Mouse (Mus musculus): ENCODE data around the gene Qrich2.

The Qrich2 gene

GRCm38 (mm10) chr11:116466141-116466540 lies at the start of gene Qrich2:
Gene Qrich2 (minus strand): TSS chr11:116466241.
- no peak for DNase-seq (ENCODE audit: low read depth, low spot score)
- no peaks in the 10 kb centered on the region for H3K27me3 ChIP-seq (ENCODE audit: control insufficient read depth, insufficient read depth, low read length, poor library complexity, severe bottlenecking)
- no peaks in the 10 kb centered on the region for H3K36me3 ChIP-seq (ENCODE audit: control insufficient read depth, insufficient read depth, low read length, poor library complexity, severe bottlenecking)

GRCm38 (mm10) chr11:116515330-116516020 lies 49.4 kb upstream of the Qrich2 start:
- Histone ChIP-seq H3K36me3 (ENCODE audit: control insufficient read depth, insufficient read depth, low read length, poor library complexity, severe bottlenecking) (no peaks in the 10 kb centered on the region), H3K27me3 (ENCODE audit: control insufficient read depth, insufficient read depth, low read length, poor library complexity, severe bottlenecking) (no peaks in the 10 kb centered on the region)
- DNase-seq (ENCODE audit: low read depth, low spot score), result no peak

GRCm38 (mm10) chr11:116513531-116514038 lies 47.5 kb upstream of the Qrich2 start:
- no peaks in the 10 kb centered on the region for H3K36me3 ChIP-seq (ENCODE audit: control insufficient read depth, insufficient read depth, low read length, poor library complexity, severe bottlenecking)
- H3K27me3 ChIP-seq (ENCODE audit: control insufficient read depth, insufficient read depth, low read length, poor library complexity, severe bottlenecking), result no peaks in the 10 kb centered on the region
- no peak for DNase-seq (ENCODE audit: low read depth, low spot score)

GRCm38 (mm10) chr11:116512987-116513386 lies 46.9 kb upstream of the Qrich2 start:
- no peaks in the 10 kb centered on the region for H3K27me3 ChIP-seq (ENCODE audit: control insufficient read depth, insufficient read depth, low read length, poor library complexity, severe bottlenecking)
- no peaks in the 10 kb centered on the region for H3K36me3 ChIP-seq (ENCODE audit: control insufficient read depth, insufficient read depth, low read length, poor library complexity, severe bottlenecking)
- DNase-seq (ENCODE audit: low read depth, low spot score), result no peak

DNA sequence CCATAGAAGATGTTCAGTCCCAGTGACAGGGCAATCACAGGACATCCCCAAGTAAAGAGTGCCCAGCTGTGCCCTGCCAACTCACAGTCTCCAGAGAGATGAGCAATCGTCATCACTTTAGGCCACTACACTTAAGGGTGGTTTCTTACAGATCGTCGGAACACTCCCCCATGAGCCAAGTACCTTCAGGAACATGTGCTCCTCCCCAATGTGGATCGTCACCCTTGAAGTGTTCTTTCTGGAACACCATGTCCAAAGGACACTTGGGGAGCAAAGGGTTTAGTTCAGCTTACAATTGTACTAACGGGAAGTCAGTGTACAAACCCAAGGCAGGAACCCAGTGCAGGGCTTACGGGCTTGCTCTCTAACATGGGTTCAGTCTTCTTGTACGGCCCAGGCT lies 46.1 kb upstream of the Qrich2 start:
- no peak for DNase-seq (ENCODE audit: low read depth, low spot score)
- no peaks in the 10 kb centered on the region for H3K27me3 ChIP-seq (ENCODE audit: control insufficient read depth, insufficient read depth, low read length, poor library complexity, severe bottlenecking)
- no peaks in the 10 kb centered on the region for H3K36me3 ChIP-seq (ENCODE audit: control insufficient read depth, insufficient read depth, low read length, poor library complexity, severe bottlenecking)

- H3K36me3 ChIP-seq (ENCODE audit: control insufficient read depth, insufficient read depth, low read length, poor library complexity, severe bottlenecking), result no peaks in the 10 kb centered on the region
- DNase-seq (ENCODE audit: low read depth, low spot score), result no peak
- no peaks in the 10 kb centered on the region for H3K27me3 ChIP-seq (ENCODE audit: control insufficient read depth, insufficient read depth, low read length, poor library complexity, severe bottlenecking)
Measured at GRCm38 (mm10) chr11:116511301-116511868, 45.3 kb upstream of the Qrich2 start.

DNA sequence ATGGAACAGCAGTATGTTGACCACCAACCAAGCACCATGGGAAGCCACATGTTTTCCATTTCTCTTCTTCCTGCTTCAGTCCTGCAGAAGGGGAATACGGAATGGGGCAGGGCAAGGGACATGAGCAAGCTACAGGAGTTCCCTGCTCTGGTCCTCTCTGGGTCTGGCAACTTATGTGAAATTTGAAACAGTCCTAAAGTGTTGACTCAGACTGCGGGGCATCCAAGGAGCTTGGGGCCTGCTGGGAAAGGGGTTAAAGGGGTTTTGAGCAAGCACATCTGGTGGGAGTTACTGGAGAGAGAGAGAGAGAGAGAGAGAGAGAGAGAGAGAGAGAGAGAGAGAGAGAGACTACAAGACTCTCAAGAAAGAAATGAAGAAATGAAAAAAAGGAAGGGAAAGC lies 42.6 kb upstream of the Qrich2 start:
- Histone ChIP-seq H3K27me3 (ENCODE audit: control insufficient read depth, insufficient read depth, low read length, poor library complexity, severe bottlenecking) (no peaks in the 10 kb centered on the region), H3K36me3 (ENCODE audit: control insufficient read depth, insufficient read depth, low read length, poor library complexity, severe bottlenecking) (no peaks in the 10 kb centered on the region)
- DNase-seq (ENCODE audit: low read depth, low spot score), result no peak

- DNase-seq (ENCODE audit: low read depth, low spot score), result no peak
- Histone ChIP-seq H3K36me3 (ENCODE audit: control insufficient read depth, insufficient read depth, low read length, poor library complexity, severe bottlenecking) (no peaks in the 10 kb centered on the region), H3K27me3 (ENCODE audit: control insufficient read depth, insufficient read depth, low read length, poor library complexity, severe bottlenecking) (no peaks in the 10 kb centered on the region)
Measured at GRCm38 (mm10) chr11:116506151-116506875, 40.3 kb upstream of the Qrich2 start.

- Histone ChIP-seq H3K36me3 (ENCODE audit: control insufficient read depth, insufficient read depth, low read length, poor library complexity, severe bottlenecking) (no peaks in the 10 kb centered on the region), H3K27me3 (ENCODE audit: control insufficient read depth, insufficient read depth, low read length, poor library complexity, severe bottlenecking) (no peaks in the 10 kb centered on the region)
- DNase-seq (ENCODE audit: low read depth, low spot score), result no peak
Measured at GRCm38 (mm10) chr11:116505573-116505972, 39.5 kb upstream of the Qrich2 start.

- no peak for DNase-seq (ENCODE audit: low read depth, low spot score)
- no peaks in the 10 kb centered on the region for H3K27me3 ChIP-seq (ENCODE audit: control insufficient read depth, insufficient read depth, low read length, poor library complexity, severe bottlenecking)
- no peaks in the 10 kb centered on the region for H3K36me3 ChIP-seq (ENCODE audit: control insufficient read depth, insufficient read depth, low read length, poor library complexity, severe bottlenecking)
Measured at GRCm38 (mm10) chr11:116504516-116504915, 38.5 kb upstream of the Qrich2 start.

- no peaks in the 10 kb centered on the region for H3K27me3 ChIP-seq (ENCODE audit: control insufficient read depth, insufficient read depth, low read length, poor library complexity, severe bottlenecking)
- H3K36me3 ChIP-seq (ENCODE audit: control insufficient read depth, insufficient read depth, low read length, poor library complexity, severe bottlenecking), result no peaks in the 10 kb centered on the region
- peak; percentile 56 for DNase-seq (ENCODE audit: low read depth, low spot score)
Measured at GRCm38 (mm10) chr11:116501005-116501746, 35.1 kb upstream of the Qrich2 start.

- H3K27me3 ChIP-seq (ENCODE audit: control insufficient read depth, insufficient read depth, low read length, poor library complexity, severe bottlenecking), result no peaks in the 10 kb centered on the region
- no peaks in the 10 kb centered on the region for H3K36me3 ChIP-seq (ENCODE audit: control insufficient read depth, insufficient read depth, low read length, poor library complexity, severe bottlenecking)
- DNase-seq (ENCODE audit: low read depth, low spot score), result no peak
Measured at GRCm38 (mm10) chr11:116499018-116499417, 33.0 kb upstream of the Qrich2 start.

DNA sequence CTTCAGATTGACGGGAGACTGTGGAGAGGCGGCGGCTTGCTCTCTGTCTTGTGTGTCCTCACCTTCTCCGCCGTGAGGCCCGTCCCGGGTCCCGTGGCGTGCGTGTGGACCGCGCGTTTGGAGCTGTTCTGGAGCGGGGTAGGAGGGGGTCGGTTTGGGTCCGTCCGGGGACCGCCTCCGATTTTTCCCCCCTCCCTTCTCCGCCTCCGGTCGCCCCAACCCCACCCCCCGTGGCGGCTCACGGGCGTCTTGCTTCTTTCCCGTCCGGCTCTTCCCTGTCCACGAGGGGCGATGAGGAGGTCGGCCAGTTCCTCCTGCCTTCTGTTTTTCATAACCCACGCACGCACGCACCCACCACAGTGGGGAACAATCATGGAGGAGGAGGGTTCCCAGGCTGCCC lies 32.6 kb upstream of the Qrich2 start:
- DNase-seq (ENCODE audit: low read depth, low spot score), result no peak
- no peaks in the 10 kb centered on the region for H3K36me3 ChIP-seq (ENCODE audit: control insufficient read depth, insufficient read depth, low read length, poor library complexity, severe bottlenecking)

GRCm38 (mm10) chr11:116497313-116497712 lies 31.3 kb upstream of the Qrich2 start:
- H3K27me3 ChIP-seq (ENCODE audit: control insufficient read depth, insufficient read depth, low read length, poor library complexity, severe bottlenecking), result no peaks in the 10 kb centered on the region
- no peaks in the 10 kb centered on the region for H3K36me3 ChIP-seq (ENCODE audit: control insufficient read depth, insufficient read depth, low read length, poor library complexity, severe bottlenecking)
- no peak for DNase-seq (ENCODE audit: low read depth, low spot score)

More for the DNA sequence above, 32.6 kb upstream of the Qrich2 start:
- H3K27me3 ChIP-seq (ENCODE audit: control insufficient read depth, insufficient read depth, low read length, poor library complexity, severe bottlenecking), result no peaks in the 10 kb centered on the region

All from splenic B cell, adult 2 months (primary cell).